Mouse (Mus musculus): ENCODE results near the gene BC017158.

Gene BC017158

GRCm38 (mm10) chr7:128235481-128235880 lies 62.5 kb downstream of the BC017158 start:
- DNase-seq (ENCODE audit: low read depth, low spot score): no peak

GRCm38 (mm10) chr7:128234796-128235195 lies 63.2 kb downstream of the BC017158 start:
- no peak for DNase-seq (ENCODE audit: low read depth, low spot score)

GRCm38 (mm10) chr7:128231741-128232140 lies 66.2 kb downstream of the BC017158 start:
- DNase-seq (ENCODE audit: low read depth, low spot score): no peak

Data from brain, embryonic 18.5 days (tissue).